Mouse (Mus musculus) embryo, embryonic 10 days (tissue): ENCODE measurements around the gene Olfr707.
"Not testable (repeated sequence)": the region's sequence is repeated elsewhere in the genome, so short reads cannot be mapped to it uniquely, and the experiment has no call there.

ENCODE experiments used
- DNase-seq: peaks from one replicate; pipeline ENCODE4 v3.0.0-alpha.2; 2015; ENCODE audit warnings: low spot score

Gene Olfr707

GRCm38 (mm10) chr7:106901141-106901540 is at the start of gene Olfr707:
Gene Olfr707, minus strand, starts transcription at chr7:106901241.
- DNase-seq, result not testable (repeated sequence)

- no peak for DNase-seq
Observed at GRCm38 (mm10) chr7:106948212-106948611, 47.2 kb upstream of the Olfr707 start, which contains the start of gene Olfr710. Gene Olfr710, minus strand, starts transcription at chr7:106948312.

GRCm38 (mm10) chr7:106932119-106932518 is 31.1 kb upstream of the Olfr707 start, which contains the start of gene Olfr709-ps1:
Gene Olfr709-ps1, minus strand, starts transcription at chr7:106932219.
- DNase-seq, result no peak

- DNase-seq, result not testable (repeated sequence)
Observed at GRCm38 (mm10) chr7:106920961-106921360, 19.9 kb upstream of the Olfr707 start.

- DNase-seq, result no peak
Observed at GRCm38 (mm10) chr7:106907676-106908075, 6.6 kb upstream of the Olfr707 start, which contains the start of gene Olfr1532-ps1. Gene Olfr1532-ps1, plus strand, starts transcription at chr7:106908001.

GRCm38 (mm10) chr7:106888062-106888461 is 13.0 kb downstream of the Olfr707 start, which contains the start of gene Olfr706:
Gene Olfr706, minus strand, starts transcription at chr7:106888162.
- no peak for DNase-seq

- DNase-seq, result no peak
Observed at GRCm38 (mm10) chr7:106876791-106877190, 24.2 kb downstream of the Olfr707 start, which contains the start of gene Olfr705. Gene Olfr705, minus strand, starts transcription at chr7:106876891.

GRCm38 (mm10) chr7:106862885-106863284 is 38.2 kb downstream of the Olfr707 start, which contains the start of gene Olfr704:
Gene Olfr704, plus strand, starts transcription at chr7:106863185.
- DNase-seq, result no peak

- no peak for DNase-seq
Observed at GRCm38 (mm10) chr7:106843060-106843459, 58.0 kb downstream of the Olfr707 start, which contains the start of gene Olfr703. Gene Olfr703, plus strand, starts transcription at chr7:106843360.
